Mouse (Mus musculus) kidney, adult 2 months (tissue): Measurements from ENCODE around the gene Ahdc1.

ENCODE experiments used
- CTCF ChIP-seq: fragments of 200-500 bp; conservative IDR thresholded peaks from 2 replicates; pipeline ENCODE4 v1.5.1; 2011; ENCODE audit warnings: low read depth, mild to moderate bottlenecking, control low read depth, low read length, moderate library complexity, mixed read lengths; ENCODE audit not compliant: insufficient read depth, insufficient read length
- POLR2A ChIP-seq: fragments of 200-500 bp; IDR thresholded peaks from one replicate; pipeline ENCODE4 v1.6.1; 2011; ENCODE audit warnings: low read depth, low read length, control low read depth

GRCm38 (mm10) chr4:133113351-133113882, 102.4 kb downstream of the Ahdc1 start:
- TF ChIP-seq POLR2A (no peak), CTCF (no peak)
